Mouse (Mus musculus) gastrocnemius, postnatal 36 days (tissue): ENCODE measurements at regions not wholly inside any gene's neighbourhood (a gene's known extent, or its start where the extent isn't known, plus 50 kb on each side); places are given as distances from the start of the nearest gene placed in this dataset.

Source experiments
- DNase-seq, 2 experiments: peaks; one replicate each; pipeline ENCODE4 v3.0.0; 2022
- intact Hi-C: fragments of 180-260 bp; cut with DNase I; formaldehyde crosslinking; loops from one replicate; pipeline ENCODE4 v1.15.1; 2025

- intact Hi-C loops: no loop called here
- DNase-seq: no peak
Observed at GRCm38 (mm10) chr3:6730066-6730465, 109.8 kb upstream of the 1700008P02Rik start.

GRCm38 (mm10) chr3:6683679-6684078 lies 63.4 kb upstream of the 1700008P02Rik start:
- intact Hi-C loops: no loop called here

GRCm38 (mm10) chr3:6681411-6681810 lies 61.2 kb upstream of the 1700008P02Rik start:
- no peak for DNase-seq
- intact Hi-C loops: no loop called here

More at GRCm38 (mm10) chr3:6683679-6684078, 63.4 kb upstream of the 1700008P02Rik start:
- DNase-seq: no peak

GRCm38 (mm10) chr3:6676382-6676781 lies 56.1 kb upstream of the 1700008P02Rik start:
- intact Hi-C loops: loop anchor here (1.0 kb wide), 1 partner anchor 13 kb away; no protein-coding TSS in a partner anchor
- no peak for DNase-seq

DNA sequence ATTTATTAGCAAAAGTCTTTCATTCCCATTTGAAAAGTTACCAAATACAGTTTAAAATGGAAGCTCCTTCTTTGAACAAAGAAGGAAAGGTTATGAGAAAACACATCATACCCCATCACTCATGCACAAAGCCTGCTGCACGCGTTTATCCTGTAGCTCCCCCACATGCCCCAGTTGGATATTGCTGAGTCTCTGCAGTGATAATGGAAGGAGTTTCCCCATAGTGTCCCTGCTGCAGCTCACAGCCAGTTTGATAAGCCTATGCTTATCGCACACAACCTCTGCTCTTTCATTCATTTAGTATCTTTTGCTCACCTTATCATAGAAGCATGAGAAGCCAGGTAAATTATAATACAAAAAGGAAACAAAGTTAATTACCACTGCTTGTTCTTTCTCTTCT lies 55.1 kb upstream of the 1700008P02Rik start:
- intact Hi-C loops: no loop called here
- DNase-seq: peak in 1 of 2 experiments; percentile 4
